9 mouse cellular contexts compared by ENCODE assay signal in the genomic region with DNA sequence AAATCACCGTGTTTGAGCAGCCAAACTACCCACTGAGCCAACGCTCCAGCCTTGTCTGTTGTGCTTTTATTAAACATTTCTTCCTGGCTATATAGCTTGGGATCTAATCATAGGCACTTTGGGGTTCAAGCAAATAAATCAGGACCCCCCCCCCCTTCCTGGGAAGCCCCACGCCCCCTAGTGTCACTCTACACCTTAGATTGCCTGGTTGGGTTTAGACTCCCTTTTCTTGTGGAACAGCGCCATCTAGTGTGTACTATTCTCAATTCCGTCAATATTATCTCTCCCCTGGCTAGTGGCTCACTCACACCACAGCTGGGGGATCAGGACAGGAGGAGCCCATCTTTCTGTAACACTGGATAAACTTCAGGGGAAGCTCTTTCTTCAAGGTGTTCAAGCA.
A peak's percentile ranks its signal among the peaks of the same experiment; 100 is the strongest.
DNase-seq lines count a peak whose midpoint lies in the region; ATAC-seq and TF ChIP-seq lines count a peak whose summit lies in the region.
"Had no signal": no experiment of that assay in that cellular context is flagged by ENCODE, and none has a peak within 500 bp of the region (broad histone marks: within the 10 kb centered on the region; RNA-seq: fewer than 3 reads in every experiment).

No protein-coding gene starts in this region.

- 33% methylated on average over 5 of the region's 5 CpGs for WGBS in liver, adult 2 months
- WGBS in liver, embryonic 12.5 days (ENCODE audit: insufficient replicate concordance): 35% methylated on average over 5 of the region's 5 CpGs
- WGBS in hindbrain, embryonic 13.5 days: 29% methylated on average over 5 of the region's 5 CpGs
- WGBS in limb, embryonic 15.5 days: 24% methylated on average over 5 of the region's 5 CpGs
- WGBS in neural tube, embryonic 13.5 days: 30% methylated on average over 5 of the region's 5 CpGs

- no peaks in the 10 kb centered on the region for H3K27me3 ChIP-seq in liver, adult 2 months (ENCODE audit: control insufficient read depth, insufficient read depth, low read length)
- no peaks in the 10 kb centered on the region for H3K27me3 ChIP-seq in liver, embryonic 12.5 days (replicated peaks)
- H3K27me3 ChIP-seq in hindbrain, embryonic 13.5 days: peaks cover 15% of the 10 kb centered on the region; the same call in 1 of the 2 replicates
- H3K27me3 ChIP-seq in limb, embryonic 15.5 days: peaks cover 18% of the 10 kb centered on the region
- peaks cover 14% of the 10 kb centered on the region; the same call in 1 of the 2 replicates for H3K27me3 ChIP-seq in neural tube, embryonic 13.5 days

- no peak for ATAC-seq in liver, embryonic 12.5 days
- ATAC-seq in hindbrain, embryonic 13.5 days (ENCODE audit: low FRiP score): peak; percentile 68; the same call in 1 of the 2 replicates
- peak; percentile 58; the same call in 1 of the 2 replicates for ATAC-seq in limb, embryonic 15.5 days (ENCODE audit: insufficient number of reproducible peaks, low FRiP score, low TSS enrichment, low read depth)
- peak; percentile 72; the same call in 1 of the 2 replicates for ATAC-seq in neural tube, embryonic 13.5 days (ENCODE audit: low read depth)

- no peaks in the 10 kb centered on the region for H3K79me2 ChIP-seq in liver, adult 2 months (ENCODE audit: control insufficient read depth, insufficient read depth, low read length)

- no peak for TF ChIP-seq POLR2A in liver, adult 2 months (IDR thresholded peaks at IDR 0.05; ENCODE audit: extremely low read depth, insufficient read depth, low read length)
- TF ChIP-seq POLR2A in cortical plate, adult 2 months (IDR thresholded peaks at IDR 0.05; ENCODE audit: extremely low read depth, insufficient read depth, low read length): no peak

- no peak overlapping the region for H3K4me2 ChIP-seq in liver, embryonic 12.5 days
- no peak overlapping the region for H3K4me2 ChIP-seq in hindbrain, embryonic 13.5 days
- H3K4me2 ChIP-seq in limb, embryonic 15.5 days: no peak overlapping the region
- H3K4me2 ChIP-seq in neural tube, embryonic 13.5 days: no peak overlapping the region

- no peaks in the 10 kb centered on the region for H3K36me3 ChIP-seq in liver, adult 2 months (ENCODE audit: control insufficient read depth, insufficient read depth, low read length)
- no peaks in the 10 kb centered on the region for H3K36me3 ChIP-seq in liver, embryonic 12.5 days
- H3K36me3 ChIP-seq in hindbrain, embryonic 13.5 days: no peaks in the 10 kb centered on the region
- no peaks in the 10 kb centered on the region for H3K36me3 ChIP-seq in limb, embryonic 15.5 days
- no peaks in the 10 kb centered on the region for H3K36me3 ChIP-seq in neural tube, embryonic 13.5 days

- peak; percentile 39 for DNase-seq in liver, adult 2 months (ENCODE audit: extremely low read depth, low read depth, low spot score)
- peak; percentile 89 for DNase-seq in NIH3T3 (ENCODE audit: low read depth)
- no peak for DNase-seq in ovary, postnatal 10 days (ENCODE audit: low spot score)

- no peaks in the 10 kb centered on the region for H3K9me3 ChIP-seq in liver, embryonic 12.5 days (replicated peaks)
- no peaks in the 10 kb centered on the region for H3K9me3 ChIP-seq in hindbrain, embryonic 13.5 days
- H3K9me3 ChIP-seq in limb, embryonic 15.5 days: no peaks in the 10 kb centered on the region
- no peaks in the 10 kb centered on the region for H3K9me3 ChIP-seq in neural tube, embryonic 13.5 days

- H3K9ac ChIP-seq in liver, adult 2 months (ENCODE audit: low read depth, low read length): no peak overlapping the region
- no peak overlapping the region for H3K9ac ChIP-seq in liver, embryonic 12.5 days
- no peak overlapping the region for H3K9ac ChIP-seq in hindbrain, embryonic 13.5 days
- no peak overlapping the region for H3K9ac ChIP-seq in limb, embryonic 15.5 days
- no peak overlapping the region for H3K9ac ChIP-seq in neural tube, embryonic 13.5 days

- H3K4me3 ChIP-seq in liver, adult 2 months (ENCODE audit: insufficient read depth, low read depth, low read length): no peak overlapping the region
- H3K4me3 ChIP-seq in liver, embryonic 12.5 days: no peak overlapping the region
- H3K4me3 ChIP-seq in cortical plate, adult 2 months (ENCODE audit: insufficient read depth, low read length): no peak overlapping the region
- no peak overlapping the region for H3K4me3 ChIP-seq in hindbrain, embryonic 13.5 days
- H3K4me3 ChIP-seq in limb, embryonic 15.5 days: no peak overlapping the region
- no peak overlapping the region for H3K4me3 ChIP-seq in neural tube, embryonic 13.5 days
- H3K4me3 ChIP-seq: myocyte had no signal

- TF ChIP-seq CTCF in liver, adult 2 months (IDR thresholded peaks at IDR 0.05; ENCODE audit: low read depth, low read length): peak; percentile 57
- peak; percentile 83 for TF ChIP-seq CTCF in cortical plate, adult 2 months (IDR thresholded peaks at IDR 0.05; ENCODE audit: extremely low read depth, insufficient read depth, low read length)

- H3K4me1 ChIP-seq in liver, adult 2 months (ENCODE audit: control insufficient read depth, insufficient read depth, low read length): no peaks in the 10 kb centered on the region
- no peaks in the 10 kb centered on the region for H3K4me1 ChIP-seq in liver, embryonic 12.5 days
- no peaks in the 10 kb centered on the region for H3K4me1 ChIP-seq in cortical plate, adult 2 months (ENCODE audit: control insufficient read depth, insufficient read depth, low read length)
- H3K4me1 ChIP-seq in hindbrain, embryonic 13.5 days (replicated peaks): no peaks in the 10 kb centered on the region; the same call in 1 of the 2 replicates
- H3K4me1 ChIP-seq in limb, embryonic 15.5 days: no peaks in the 10 kb centered on the region
- no peaks in the 10 kb centered on the region for H3K4me1 ChIP-seq in neural tube, embryonic 13.5 days (replicated peaks)

- H3K27ac ChIP-seq in liver, adult 2 months (replicated peaks; ENCODE audit: insufficient read depth, low read depth, low read length): no peak overlapping the region
- H3K27ac ChIP-seq in liver, embryonic 12.5 days: no peak overlapping the region
- no peak overlapping the region for H3K27ac ChIP-seq in cortical plate, adult 2 months (ENCODE audit: insufficient read depth, low read length)
- no peak overlapping the region for H3K27ac ChIP-seq in hindbrain, embryonic 13.5 days
- H3K27ac ChIP-seq in limb, embryonic 15.5 days: no peak overlapping the region
- no peak overlapping the region for H3K27ac ChIP-seq in neural tube, embryonic 13.5 days (replicated peaks)
